Mouse (Mus musculus): ENCODE measurements around the gene D430019H16Rik.

Gene D430019H16Rik

DNA sequence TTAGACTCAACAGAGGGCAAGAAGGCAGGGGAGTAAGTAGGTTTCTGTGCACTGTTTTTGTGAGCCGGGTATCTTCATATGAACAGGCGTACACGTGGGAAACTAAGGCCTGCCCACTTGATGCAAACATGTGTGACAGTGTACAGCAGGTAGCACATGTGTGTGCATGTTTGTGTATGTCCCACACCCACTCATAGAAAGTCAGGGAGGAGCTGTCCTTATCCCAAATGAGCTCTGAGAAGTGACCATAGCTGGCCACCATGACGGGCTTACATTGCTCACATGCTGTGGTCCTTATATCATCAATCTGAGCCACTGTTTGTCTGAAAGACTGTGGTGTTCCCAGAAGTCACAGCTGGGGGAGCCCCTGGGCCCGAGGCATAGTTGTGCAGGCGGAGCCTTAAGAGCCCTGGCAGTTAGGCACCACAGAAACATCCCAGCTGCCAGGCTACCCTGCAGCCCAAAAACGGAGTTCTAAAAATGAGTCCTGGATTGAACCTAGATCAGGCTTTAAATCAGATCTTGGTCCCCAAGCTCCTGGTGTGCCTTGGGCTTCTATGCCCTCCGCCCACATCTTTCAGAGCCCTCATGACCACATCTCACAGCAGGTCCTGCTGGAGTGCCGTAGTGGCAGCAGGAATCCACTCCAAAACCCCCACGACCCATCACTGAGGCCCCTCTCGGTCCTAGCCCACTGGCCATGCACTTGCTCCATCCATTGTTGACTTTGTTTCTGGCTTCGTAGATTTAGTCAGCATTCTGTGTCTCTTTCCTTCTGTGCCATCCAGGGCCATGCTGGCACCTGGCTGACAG lies 88.1 kb downstream of the D430019H16Rik start:
- DNase-seq, result no peak

- no peak for DNase-seq
These were observed 88.9 kb downstream of the D430019H16Rik start for GRCm38 (mm10) chr12:105542513-105542912.
